Mouse (Mus musculus) neural tube, embryonic 11.5 days (tissue): ENCODE measurements around the gene Pum2. TPM values are rescaled to one million over a fixed set of nuclear protein-coding genes. Genes with fewer than 3 reads are reported as not detected.

Experiments used
- ATAC-seq: fragments of 200-750 bp; cut with Nextera tagmentation; 2 replicates; pipeline ENCODE4 v1.8.0; 2017; ENCODE audit warnings: moderate number of reproducible peaks, mild to moderate bottlenecking, moderate TSS enrichment, moderate library complexity; ENCODE audit not compliant: insufficient read depth, low FRiP score, low TSS enrichment
- DNase-seq: peaks from one replicate; pipeline ENCODE4 v3.0.0-alpha.2; 2015; ENCODE audit warnings: low spot score
- H3K27ac ChIP-seq: fragments of 300-500 bp; sonication (generic); 2 replicates; pipeline ENCODE4 v1.5.1; 2014; ENCODE audit warnings: low read depth, mild to moderate bottlenecking, low read length
- H3K27me3 ChIP-seq: fragments of 300-500 bp; sonication (generic); 2 replicates; pipeline ENCODE4 v1.6.1; 2014; ENCODE audit warnings: mild to moderate bottlenecking, low read length, mixed read lengths; ENCODE audit not compliant: control insufficient read depth, insufficient read depth
- H3K36me3 ChIP-seq: fragments of 300-500 bp; sonication (generic); 2 replicates; pipeline ENCODE4 v1.6.1; 2014; ENCODE audit warnings: mild to moderate bottlenecking, low read length, moderate library complexity, mixed read lengths; ENCODE audit not compliant: control insufficient read depth, insufficient read depth
- H3K4me1 ChIP-seq: fragments of 300-500 bp; sonication (generic); 2 replicates; pipeline ENCODE4 v1.6.1; 2014; ENCODE audit warnings: low read length, mixed read lengths; ENCODE audit not compliant: control insufficient read depth, insufficient read depth
- H3K4me2 ChIP-seq: fragments of 300-500 bp; sonication (generic); 2 replicates; pipeline ENCODE4 v1.6.1; 2014; ENCODE audit warnings: low read depth, mild to moderate bottlenecking, moderate library complexity
- H3K4me3 ChIP-seq: fragments of 300-500 bp; sonication (generic); 2 replicates; pipeline ENCODE4 v1.5.1; 2014; ENCODE audit warnings: low read depth, low read length
- H3K9ac ChIP-seq: fragments of 300-500 bp; sonication (generic); 2 replicates; pipeline ENCODE4 v1.6.1; 2014; ENCODE audit warnings: mild to moderate bottlenecking, low read length
- H3K9me3 ChIP-seq: fragments of 300-500 bp; sonication (generic); 2 replicates; pipeline ENCODE4 v1.6.1; 2016; ENCODE audit warnings: low read length; ENCODE audit not compliant: control insufficient read depth
- WGBS: fragments of 180-500 bp; shearing (Covaris S2); extraction: QIAGEN DNeasy Blood & Tissue Kit; methylation state at CpG from one replicate; pipeline ENCODE4 v1.1.7; 2014; 5-methylcytosine and 5-hydroxymethylcytosine counted together
- polyA plus RNA-seq: library from polyadenylated mRNA; unstranded; fragments of >200 nt; fragmentation: Nextera tagmentation; extraction: Ambion mirVana; gene quantifications from 2 replicates; pipeline ENCODE4 v1.2.1, GENCODE M21; 2014

Pum2 gene
- polyA plus RNA-seq, 1 experiment from 2014 or later: 68.7 TPM

DNA sequence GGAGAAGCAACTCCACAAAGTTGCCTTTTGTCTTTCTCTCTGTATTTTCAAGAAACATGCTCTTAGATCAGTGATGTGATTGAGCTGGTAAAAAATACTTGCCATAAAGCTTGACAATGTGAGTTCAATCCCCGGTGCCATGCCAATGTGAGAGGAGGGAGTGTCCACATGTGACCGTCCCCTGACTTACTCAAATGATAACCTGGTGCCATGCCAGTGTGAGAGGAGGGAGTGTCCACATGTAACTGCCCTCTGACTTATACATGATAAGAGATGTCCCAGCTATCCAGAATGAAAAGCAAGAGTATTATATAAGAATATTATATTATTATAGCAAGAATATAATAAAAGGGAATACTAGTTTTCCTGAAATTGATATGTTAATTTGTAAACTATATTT is 34.9 kb downstream of the Pum2 start:
- DNase-seq (no peak), ATAC-seq (no peak)
- Histone ChIP-seq H3K27me3 (no peaks in the 10 kb centered on the region), H3K9me3 (no peaks in the 10 kb centered on the region), H3K27ac (no peak overlapping the region), H3K36me3 (peaks cover 7% of the 10 kb centered on the region; the same call in 1 of the 2 replicates), H3K4me1 (no peaks in the 10 kb centered on the region), H3K4me3 (no peak overlapping the region), H3K4me2 (no peak overlapping the region), H3K9ac (no peak overlapping the region)
- whole genome bisulfite sequencing: 94% methylated on average over 2 of the region's 2 CpGs

DNA sequence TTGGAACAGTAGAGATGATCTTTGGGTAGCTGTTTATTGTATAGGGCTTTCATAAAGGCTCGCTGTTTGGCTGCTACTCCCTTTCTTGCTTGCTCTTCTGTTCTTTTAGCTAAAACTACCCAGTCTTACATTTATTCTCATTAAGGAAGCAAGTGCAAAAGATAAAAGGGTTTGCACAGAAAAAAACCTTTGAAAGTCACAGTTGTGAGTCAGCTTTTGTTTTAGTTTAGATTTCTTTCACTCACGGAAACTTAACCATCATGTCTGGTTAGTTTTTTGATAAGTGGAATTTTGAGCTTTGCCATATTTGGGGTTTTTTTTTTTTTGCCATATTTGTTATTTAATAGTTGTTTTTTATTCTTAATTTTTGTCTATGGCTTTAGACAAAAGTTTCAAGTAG is 38.7 kb downstream of the Pum2 start:
- DNase-seq: no peak
- Histone ChIP-seq H3K27me3 (no peaks in the 10 kb centered on the region), H3K36me3 (peaks cover 6% of the 10 kb centered on the region), H3K4me1 (no peaks in the 10 kb centered on the region), H3K27ac (no peak overlapping the region), H3K9ac (no peak overlapping the region), H3K4me3 (no peak overlapping the region), H3K4me2 (no peak overlapping the region), H3K9me3 (no peaks in the 10 kb centered on the region)
- no peak for ATAC-seq
- WGBS: 93% methylated on average over 2 of the region's 2 CpGs

DNA sequence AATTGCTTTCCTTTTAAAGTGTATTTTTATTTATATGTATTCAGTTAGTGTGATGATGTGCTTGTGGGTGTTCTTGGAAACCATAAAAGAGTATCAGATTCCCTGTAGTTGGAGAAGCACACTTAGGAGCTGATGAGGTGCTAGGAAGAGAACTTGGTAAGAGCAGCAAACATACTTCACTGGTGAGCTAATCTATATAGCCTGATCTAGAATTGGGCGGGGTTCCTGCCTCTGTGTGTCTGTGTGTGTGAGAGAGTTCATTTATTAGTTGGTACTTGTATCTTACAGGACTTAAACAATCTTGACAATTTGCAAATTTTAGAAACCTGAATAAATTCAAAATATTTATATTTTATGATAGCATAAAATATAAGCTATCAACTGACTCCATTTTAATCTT is 42.2 kb downstream of the Pum2 start:
- H3K4me1 ChIP-seq: no peaks in the 10 kb centered on the region
- no peak overlapping the region for H3K4me2 ChIP-seq
- H3K9me3 ChIP-seq: no peaks in the 10 kb centered on the region
- H3K4me3 ChIP-seq: no peak overlapping the region
- ATAC-seq (no peak), DNase-seq (no peak)
- 89% methylated on average over 1 of the region's 1 CpGs for WGBS
- H3K27me3 ChIP-seq: no peaks in the 10 kb centered on the region
- H3K27ac ChIP-seq: no peak overlapping the region
- no peak overlapping the region for H3K9ac ChIP-seq
- H3K36me3 ChIP-seq: peaks cover 3% of the 10 kb centered on the region

DNA sequence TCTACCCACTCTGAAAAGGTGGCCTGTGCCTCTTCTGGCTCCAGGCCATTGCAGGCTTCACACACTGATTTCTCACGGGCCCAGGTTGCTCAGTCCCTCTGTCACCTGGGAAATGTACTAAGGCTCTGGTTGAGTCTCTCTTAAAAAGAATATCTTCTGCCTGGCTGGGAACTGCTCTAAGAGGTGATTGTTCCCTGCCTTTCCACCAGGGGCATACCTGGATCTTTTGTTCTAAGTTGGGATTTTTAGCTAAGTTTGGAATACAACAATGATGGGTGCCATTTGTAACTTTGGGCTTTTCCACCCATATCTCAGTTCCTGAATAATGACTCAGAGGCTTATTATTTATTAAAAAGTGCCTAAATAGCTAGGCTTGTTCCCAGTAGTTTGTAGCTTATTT is 53.0 kb downstream of the Pum2 start:
- ATAC-seq (no peak), DNase-seq (no peak)

DNA sequence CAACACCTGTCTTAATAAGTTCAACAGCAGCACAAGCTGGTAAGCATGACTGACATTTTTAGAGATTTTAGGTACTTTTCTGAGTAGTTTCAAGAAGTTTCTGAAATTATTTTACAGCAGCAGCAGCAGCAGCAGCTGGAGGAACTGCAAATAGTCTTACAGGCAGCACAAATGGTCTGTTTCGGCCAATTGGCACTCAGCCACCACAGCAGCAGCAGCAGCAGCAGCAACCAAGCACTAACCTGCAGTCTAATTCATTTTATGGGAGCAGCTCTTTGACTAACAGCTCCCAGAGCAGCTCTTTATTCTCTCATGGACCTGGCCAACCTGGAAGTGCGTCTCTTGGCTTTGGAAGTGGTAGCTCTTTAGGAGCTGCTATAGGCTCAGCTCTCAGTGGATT is 54.8 kb downstream of the Pum2 start:
- Histone ChIP-seq H3K9ac (no peak overlapping the region), H3K4me2 (no peak overlapping the region), H3K27me3 (no peaks in the 10 kb centered on the region), H3K4me3 (no peak overlapping the region), H3K27ac (no peak overlapping the region), H3K4me1 (no peaks in the 10 kb centered on the region), H3K9me3 (no peaks in the 10 kb centered on the region), H3K36me3 (peaks cover 8% of the 10 kb centered on the region)
- no peak for DNase-seq
- ATAC-seq: no peak
- WGBS: 82% methylated on average over 2 of the region's 2 CpGs

More for the DNA sequence above, 53.0 kb downstream of the Pum2 start:
- H3K4me2 ChIP-seq: no peak overlapping the region
- no peaks in the 10 kb centered on the region for H3K27me3 ChIP-seq
- no peaks in the 10 kb centered on the region for H3K9me3 ChIP-seq
- no peak overlapping the region for H3K9ac ChIP-seq
- H3K4me1 ChIP-seq: no peaks in the 10 kb centered on the region
- no peak overlapping the region for H3K4me3 ChIP-seq
- H3K36me3 ChIP-seq: peaks cover 8% of the 10 kb centered on the region
- 72% methylated on average over 1 of the region's 1 CpGs for WGBS
- no peak overlapping the region for H3K27ac ChIP-seq

DNA sequence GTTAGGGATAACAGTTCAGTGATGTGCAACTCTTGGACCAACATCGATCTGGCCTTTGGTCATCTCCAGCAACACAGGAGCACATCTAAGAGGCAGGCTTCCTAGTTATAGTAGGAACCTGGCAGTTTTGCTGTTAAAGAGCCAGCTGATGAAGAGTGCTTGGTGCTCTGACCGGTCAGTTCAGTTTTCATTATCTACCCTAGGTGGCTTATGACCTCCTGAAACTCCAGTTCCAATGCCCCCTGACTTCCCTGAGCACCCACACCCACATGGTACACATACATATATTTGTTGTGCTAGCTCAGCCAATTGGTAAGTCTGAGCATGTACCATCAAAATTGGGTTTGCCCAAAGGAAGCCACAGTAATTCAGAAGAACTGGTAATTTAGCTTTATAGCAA is 79.7 kb downstream of the Pum2 start:
- ATAC-seq: no peak
- Histone ChIP-seq H3K4me2 (no peak overlapping the region), H3K9ac (no peak overlapping the region), H3K36me3 (peaks cover 11% of the 10 kb centered on the region; the same call in 1 of the 2 replicates), H3K4me3 (no peak overlapping the region), H3K27me3 (no peaks in the 10 kb centered on the region), H3K4me1 (no peaks in the 10 kb centered on the region), H3K9me3 (no peaks in the 10 kb centered on the region), H3K27ac (no peak overlapping the region)
- DNase-seq: no peak
- WGBS: 97% methylated on average over 2 of the region's 2 CpGs

DNA sequence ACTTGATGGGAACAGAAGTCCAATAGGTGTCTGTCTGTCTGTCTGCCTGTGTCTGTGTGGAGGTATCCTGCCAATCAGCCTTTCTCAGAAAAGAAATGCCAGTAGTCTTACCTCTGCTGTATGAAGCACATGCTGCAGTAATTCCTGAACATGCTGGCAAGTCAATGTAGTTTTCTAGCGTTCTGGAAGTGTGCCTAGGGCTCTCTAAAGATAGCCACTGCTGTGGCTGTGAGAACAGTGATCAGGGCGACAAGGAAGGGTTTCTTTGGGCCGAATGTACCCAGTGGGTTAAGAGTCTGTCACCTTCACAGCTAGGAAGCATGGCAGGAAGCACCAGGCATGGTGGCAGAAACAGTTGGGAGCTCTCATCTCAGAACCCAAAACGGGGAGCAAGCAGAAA is 80.2 kb downstream of the Pum2 start:
- Histone ChIP-seq H3K36me3 (peaks cover 10% of the 10 kb centered on the region; the same call in 1 of the 2 replicates), H3K4me2 (no peak overlapping the region), H3K9me3 (no peaks in the 10 kb centered on the region), H3K27ac (no peak overlapping the region), H3K4me3 (no peak overlapping the region), H3K9ac (no peak overlapping the region), H3K27me3 (no peaks in the 10 kb centered on the region), H3K4me1 (no peaks in the 10 kb centered on the region)
- no peak for DNase-seq
- ATAC-seq: no peak
- 79% methylated on average over 4 of the region's 4 CpGs for WGBS

DNA sequence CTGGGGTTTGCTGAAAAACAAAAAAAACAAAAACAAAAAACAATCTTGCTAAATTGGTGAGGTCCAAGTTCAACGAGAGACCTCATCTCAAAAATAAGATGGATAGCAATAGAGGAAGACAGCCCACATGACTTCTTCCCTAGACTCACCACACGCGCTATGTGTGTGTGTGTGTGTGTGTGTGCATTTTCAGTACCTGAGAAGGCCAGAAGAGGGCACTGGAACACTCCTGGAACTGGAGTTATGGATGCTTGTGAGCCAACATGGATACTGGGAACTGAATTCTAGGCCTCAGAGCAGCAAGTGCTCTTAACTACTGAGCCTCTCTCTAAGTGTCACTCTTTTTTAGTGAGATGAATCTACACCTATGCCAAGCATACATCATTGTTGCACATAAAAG is 84.1 kb downstream of the Pum2 start:
- no peaks in the 10 kb centered on the region for H3K4me1 ChIP-seq
- no peak overlapping the region for H3K27ac ChIP-seq
- H3K36me3 ChIP-seq: peaks cover 5% of the 10 kb centered on the region; the same call in 1 of the 2 replicates
- no peak overlapping the region for H3K9ac ChIP-seq
- H3K9me3 ChIP-seq: no peaks in the 10 kb centered on the region
- H3K4me2 ChIP-seq: no peak overlapping the region
- 99% methylated on average over 3 of the region's 3 CpGs for WGBS
- ATAC-seq (no peak), DNase-seq (no peak)
- no peak overlapping the region for H3K4me3 ChIP-seq
- no peaks in the 10 kb centered on the region for H3K27me3 ChIP-seq

DNA sequence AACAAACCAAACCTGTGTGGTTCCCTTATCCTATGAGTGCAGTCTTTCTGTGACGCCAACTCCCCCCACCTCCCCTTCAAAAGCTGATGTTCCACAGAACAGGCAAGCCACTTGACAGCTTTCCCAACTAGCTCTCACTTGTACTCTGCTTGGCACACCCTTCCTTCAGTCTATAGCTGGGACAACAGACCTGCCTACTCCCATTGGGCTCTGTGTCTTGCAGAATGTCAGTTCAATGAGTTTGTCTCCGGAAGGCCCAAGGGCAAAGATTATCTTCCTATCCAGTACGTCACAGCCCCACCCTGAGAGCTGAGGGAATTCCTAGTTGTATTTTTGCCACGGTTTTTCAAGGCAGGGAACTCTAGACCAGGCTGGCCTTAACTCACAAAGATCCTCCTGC is 85.2 kb downstream of the Pum2 start:
- Histone ChIP-seq H3K9me3 (no peaks in the 10 kb centered on the region), H3K27me3 (no peaks in the 10 kb centered on the region), H3K4me1 (no peaks in the 10 kb centered on the region), H3K36me3 (peaks cover 3% of the 10 kb centered on the region; the same call in 1 of the 2 replicates), H3K4me3 (no peak overlapping the region), H3K4me2 (no peak overlapping the region), H3K27ac (no peak overlapping the region), H3K9ac (no peak overlapping the region)
- WGBS: 83% methylated on average over 4 of the region's 4 CpGs
- no peak for ATAC-seq
- DNase-seq: no peak
